Mouse (Mus musculus): ENCODE results near the gene Cfap54. TPM values are rescaled to one million over a fixed set of nuclear protein-coding genes. Genes with fewer than 3 reads are reported as not detected.

The Cfap54 gene
- polyA plus RNA-seq, 1 experiment = not detected

GRCm38 (mm10) chr10:92930036-92930435 is 151.4 kb downstream of the Cfap54 start:
- TF ChIP-seq POLR2A (IDR thresholded peaks at IDR 0.05; ENCODE audit: insufficient read depth, low read depth, low read length) (no peak), CTCF (IDR thresholded peaks at IDR 0.05; ENCODE audit: insufficient read depth, low read depth, low read length) (no peak)
- 67% methylated on average over 1 of the region's 1 CpGs for WGBS
- no peak overlapping the region for H3K4me3 ChIP-seq (ENCODE audit: insufficient read depth, low read depth, low read length)
- H3K4me1 ChIP-seq (ENCODE audit: control insufficient read depth, insufficient read depth, low read length) = peaks cover 2% of the 10 kb centered on the region; the same call in 1 of the 2 replicates
- no peak overlapping the region for H3K27ac ChIP-seq (ENCODE audit: insufficient read depth, low read depth, low read length)

GRCm38 (mm10) chr10:92928256-92928655 is 153.2 kb downstream of the Cfap54 start:
- H3K4me1 ChIP-seq (ENCODE audit: control insufficient read depth, insufficient read depth, low read length) = peaks cover 2% of the 10 kb centered on the region; the same call in 1 of the 2 replicates
- no peak overlapping the region for H3K4me3 ChIP-seq (ENCODE audit: insufficient read depth, low read depth, low read length)
- no peak for TF ChIP-seq CTCF (IDR thresholded peaks at IDR 0.05; ENCODE audit: insufficient read depth, low read depth, low read length)
- no peak for TF ChIP-seq POLR2A (IDR thresholded peaks at IDR 0.05; ENCODE audit: insufficient read depth, low read depth, low read length)
- 56% methylated on average over 3 of the region's 3 CpGs for WGBS
- H3K27ac ChIP-seq (ENCODE audit: insufficient read depth, low read depth, low read length) = no peak overlapping the region

- no peak overlapping the region for H3K27ac ChIP-seq (ENCODE audit: insufficient read depth, low read depth, low read length)
- no peak overlapping the region for H3K4me3 ChIP-seq (ENCODE audit: insufficient read depth, low read depth, low read length)
- 82% methylated on average over 1 of the region's 1 CpGs for WGBS
- TF ChIP-seq POLR2A (IDR thresholded peaks at IDR 0.05; ENCODE audit: insufficient read depth, low read depth, low read length) (no peak), CTCF (IDR thresholded peaks at IDR 0.05; ENCODE audit: insufficient read depth, low read depth, low read length) (no peak)
- no peaks in the 10 kb centered on the region for H3K4me1 ChIP-seq (ENCODE audit: control insufficient read depth, insufficient read depth, low read length)
Measured at GRCm38 (mm10) chr10:92918551-92918950, 162.9 kb downstream of the Cfap54 start.

GRCm38 (mm10) chr10:92907246-92907645 is 174.2 kb downstream of the Cfap54 start:
- Histone ChIP-seq H3K27ac (ENCODE audit: insufficient read depth, low read depth, low read length) (no peak overlapping the region), H3K4me3 (ENCODE audit: insufficient read depth, low read depth, low read length) (no peak overlapping the region), H3K4me1 (ENCODE audit: control insufficient read depth, insufficient read depth, low read length) (no peaks in the 10 kb centered on the region)
- WGBS = 67% methylated on average over 6 of the region's 6 CpGs
- TF ChIP-seq POLR2A (IDR thresholded peaks at IDR 0.05; ENCODE audit: insufficient read depth, low read depth, low read length) (no peak), CTCF (IDR thresholded peaks at IDR 0.05; ENCODE audit: insufficient read depth, low read depth, low read length) (no peak)

- 89% methylated on average over 6 of the region's 6 CpGs for WGBS
- Histone ChIP-seq H3K4me3 (ENCODE audit: insufficient read depth, low read depth, low read length) (no peak overlapping the region), H3K27ac (ENCODE audit: insufficient read depth, low read depth, low read length) (no peak overlapping the region), H3K4me1 (ENCODE audit: control insufficient read depth, insufficient read depth, low read length) (no peaks in the 10 kb centered on the region)
- no peak for TF ChIP-seq CTCF (IDR thresholded peaks at IDR 0.05; ENCODE audit: insufficient read depth, low read depth, low read length)
- no peak for TF ChIP-seq POLR2A (IDR thresholded peaks at IDR 0.05; ENCODE audit: insufficient read depth, low read depth, low read length)
Measured at GRCm38 (mm10) chr10:92888466-92888865, 193.0 kb downstream of the Cfap54 start.

- WGBS = 92% methylated on average over 3 of the region's 3 CpGs
- Histone ChIP-seq H3K4me3 (ENCODE audit: insufficient read depth, low read depth, low read length) (no peak overlapping the region), H3K27ac (ENCODE audit: insufficient read depth, low read depth, low read length) (no peak overlapping the region), H3K4me1 (ENCODE audit: control insufficient read depth, insufficient read depth, low read length) (no peaks in the 10 kb centered on the region)
- no peak for TF ChIP-seq CTCF (IDR thresholded peaks at IDR 0.05; ENCODE audit: insufficient read depth, low read depth, low read length)
- TF ChIP-seq POLR2A (IDR thresholded peaks at IDR 0.05; ENCODE audit: insufficient read depth, low read depth, low read length) = no peak
Measured at GRCm38 (mm10) chr10:92878000-92878399, 203.4 kb downstream of the Cfap54 start.

GRCm38 (mm10) chr10:92840980-92841379 is 240.4 kb downstream of the Cfap54 start:
- WGBS = 96% methylated on average over 9 of the region's 9 CpGs
- TF ChIP-seq POLR2A (IDR thresholded peaks at IDR 0.05; ENCODE audit: insufficient read depth, low read depth, low read length) (no peak), CTCF (IDR thresholded peaks at IDR 0.05; ENCODE audit: insufficient read depth, low read depth, low read length) (no peak)
- Histone ChIP-seq H3K27ac (ENCODE audit: insufficient read depth, low read depth, low read length) (no peak overlapping the region), H3K4me1 (ENCODE audit: control insufficient read depth, insufficient read depth, low read length) (no peaks in the 10 kb centered on the region), H3K4me3 (ENCODE audit: insufficient read depth, low read depth, low read length) (no peak overlapping the region)

- Histone ChIP-seq H3K4me3 (ENCODE audit: insufficient read depth, low read depth, low read length) (no peak overlapping the region), H3K4me1 (ENCODE audit: control insufficient read depth, insufficient read depth, low read length) (no peaks in the 10 kb centered on the region), H3K27ac (ENCODE audit: insufficient read depth, low read depth, low read length) (no peak overlapping the region)
- TF ChIP-seq CTCF (IDR thresholded peaks at IDR 0.05; ENCODE audit: insufficient read depth, low read depth, low read length) (no peak), POLR2A (IDR thresholded peaks at IDR 0.05; ENCODE audit: insufficient read depth, low read depth, low read length) (no peak)
- 43% methylated on average over 5 of the region's 5 CpGs for WGBS
Measured at GRCm38 (mm10) chr10:92837572-92837971, 243.8 kb downstream of the Cfap54 start.

- WGBS = 49% methylated on average over 2 of the region's 2 CpGs
- TF ChIP-seq CTCF (IDR thresholded peaks at IDR 0.05; ENCODE audit: insufficient read depth, low read depth, low read length) (no peak), POLR2A (IDR thresholded peaks at IDR 0.05; ENCODE audit: insufficient read depth, low read depth, low read length) (no peak)
- Histone ChIP-seq H3K4me3 (ENCODE audit: insufficient read depth, low read depth, low read length) (no peak overlapping the region), H3K4me1 (ENCODE audit: control insufficient read depth, insufficient read depth, low read length) (no peaks in the 10 kb centered on the region), H3K27ac (ENCODE audit: insufficient read depth, low read depth, low read length) (no peak overlapping the region)
Measured at GRCm38 (mm10) chr10:92837045-92837444, 244.4 kb downstream of the Cfap54 start.

- Histone ChIP-seq H3K4me3 (ENCODE audit: insufficient read depth, low read depth, low read length) (no peak overlapping the region), H3K27ac (ENCODE audit: insufficient read depth, low read depth, low read length) (no peak overlapping the region), H3K4me1 (ENCODE audit: control insufficient read depth, insufficient read depth, low read length) (no peaks in the 10 kb centered on the region)
- WGBS = 64% methylated on average over 4 of the region's 4 CpGs
- TF ChIP-seq POLR2A (IDR thresholded peaks at IDR 0.05; ENCODE audit: insufficient read depth, low read depth, low read length) = no peak
- TF ChIP-seq CTCF (IDR thresholded peaks at IDR 0.05; ENCODE audit: insufficient read depth, low read depth, low read length) = no peak
Measured at GRCm38 (mm10) chr10:92821499-92821898, 259.9 kb downstream of the Cfap54 start.
